Mouse (Mus musculus) kidney, adult 8-10 months (tissue): ENCODE data around the gene Arel1.

Source experiments
- DNase-seq, 2 experiments: peaks; one replicate each; pipeline ENCODE4 v3.0.0; 2022

Gene Arel1

GRCm38 (mm10) chr12:84948584-84949285, 22.0 kb downstream of the Arel1 start:
- DNase-seq, result no peak

GRCm38 (mm10) chr12:84947894-84948583, 22.7 kb downstream of the Arel1 start:
- DNase-seq, result no peak

- DNase-seq, result no peak
Observed at GRCm38 (mm10) chr12:84944813-84945553, 25.7 kb downstream of the Arel1 start.

GRCm38 (mm10) chr12:84944150-84944812, 26.4 kb downstream of the Arel1 start:
- DNase-seq, result no peak

- DNase-seq, result no peak
Observed at GRCm38 (mm10) chr12:84943006-84943952, 27.4 kb downstream of the Arel1 start.

- DNase-seq, result no peak
Observed at GRCm38 (mm10) chr12:84941717-84942116, 29.0 kb downstream of the Arel1 start.

- no peak for DNase-seq
Observed at GRCm38 (mm10) chr12:84940343-84940742, 30.4 kb downstream of the Arel1 start.

GRCm38 (mm10) chr12:84939117-84939516, 31.6 kb downstream of the Arel1 start:
- no peak for DNase-seq

- no peak for DNase-seq
Observed at GRCm38 (mm10) chr12:84935343-84935742, 35.4 kb downstream of the Arel1 start.

GRCm38 (mm10) chr12:84932210-84932609, 38.5 kb downstream of the Arel1 start:
- DNase-seq, result no peak

- no peak for DNase-seq
Observed at GRCm38 (mm10) chr12:84926542-84926941, 44.2 kb downstream of the Arel1 start.

- DNase-seq, result no peak
Observed at GRCm38 (mm10) chr12:84924324-84924723, 46.4 kb downstream of the Arel1 start.

- DNase-seq, result no peak
Observed at GRCm38 (mm10) chr12:84921881-84922419, 48.8 kb downstream of the Arel1 start.

GRCm38 (mm10) chr12:84918809-84919208, 51.9 kb downstream of the Arel1 start:
- DNase-seq, result no peak

GRCm38 (mm10) chr12:84917799-84918198, 52.9 kb downstream of the Arel1 start:
- DNase-seq, result no peak

- DNase-seq, result no peak
Observed at GRCm38 (mm10) chr12:84914959-84915358, 55.7 kb downstream of the Arel1 start.

GRCm38 (mm10) chr12:84912652-84913104, 58.0 kb downstream of the Arel1 start:
- no peak for DNase-seq

GRCm38 (mm10) chr12:84911640-84912039, 59.1 kb downstream of the Arel1 start:
- DNase-seq, result no peak

GRCm38 (mm10) chr12:84910066-84910465, 60.6 kb downstream of the Arel1 start:
- no peak for DNase-seq

- no peak for DNase-seq
Observed at GRCm38 (mm10) chr12:84907627-84908480, 62.8 kb downstream of the Arel1 start.
